Mouse (Mus musculus) kidney, postnatal 10 days (tissue): ENCODE results near the gene Tbx10.

Source experiments
- DNase-seq: peaks from one replicate; pipeline ENCODE4 v3.0.0; 2021; ENCODE audit warnings: mixed read lengths

Tbx10 gene

DNA sequence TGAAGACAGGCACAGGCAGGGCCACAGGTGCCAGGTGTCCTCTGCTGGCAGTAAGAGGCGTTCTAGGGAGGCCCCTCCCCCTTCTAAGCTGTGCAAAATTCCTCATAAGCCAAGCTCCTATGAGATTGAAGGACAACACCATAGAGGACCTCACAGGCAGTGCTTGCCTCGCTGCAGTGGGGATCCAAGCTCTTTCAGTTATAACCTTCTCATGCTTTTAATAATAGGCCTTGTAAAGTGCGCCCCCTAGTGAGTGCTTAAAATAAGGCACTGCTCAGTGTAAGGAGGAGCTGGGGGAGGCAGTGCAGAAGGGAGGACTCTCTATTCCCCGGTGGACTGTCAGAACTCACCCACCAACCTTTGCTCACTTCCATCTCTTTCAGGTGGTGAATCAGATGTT is 12.2 kb upstream of the Tbx10 start:
- peak; percentile 90 for DNase-seq

DNA sequence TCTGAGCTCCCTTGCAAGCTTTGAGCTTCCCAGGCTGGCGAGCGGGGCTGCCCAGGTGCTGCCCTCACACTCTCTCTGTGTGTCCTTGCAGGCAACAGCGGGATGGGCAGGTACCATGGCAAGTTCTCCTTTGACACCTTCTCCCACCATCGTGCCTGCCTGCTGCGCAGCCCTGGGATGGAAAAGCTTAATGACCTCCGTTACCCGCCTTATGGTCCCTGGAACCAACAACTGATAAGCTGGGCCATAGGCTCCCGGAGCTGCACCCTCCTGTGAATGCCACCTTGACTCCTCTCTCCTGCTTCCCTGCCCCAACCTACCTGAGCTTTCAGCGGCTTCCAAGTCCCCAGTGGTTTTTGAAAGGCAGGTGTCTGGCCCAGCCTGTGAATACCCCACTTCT is 11.6 kb upstream of the Tbx10 start:
- no peak for DNase-seq

DNA sequence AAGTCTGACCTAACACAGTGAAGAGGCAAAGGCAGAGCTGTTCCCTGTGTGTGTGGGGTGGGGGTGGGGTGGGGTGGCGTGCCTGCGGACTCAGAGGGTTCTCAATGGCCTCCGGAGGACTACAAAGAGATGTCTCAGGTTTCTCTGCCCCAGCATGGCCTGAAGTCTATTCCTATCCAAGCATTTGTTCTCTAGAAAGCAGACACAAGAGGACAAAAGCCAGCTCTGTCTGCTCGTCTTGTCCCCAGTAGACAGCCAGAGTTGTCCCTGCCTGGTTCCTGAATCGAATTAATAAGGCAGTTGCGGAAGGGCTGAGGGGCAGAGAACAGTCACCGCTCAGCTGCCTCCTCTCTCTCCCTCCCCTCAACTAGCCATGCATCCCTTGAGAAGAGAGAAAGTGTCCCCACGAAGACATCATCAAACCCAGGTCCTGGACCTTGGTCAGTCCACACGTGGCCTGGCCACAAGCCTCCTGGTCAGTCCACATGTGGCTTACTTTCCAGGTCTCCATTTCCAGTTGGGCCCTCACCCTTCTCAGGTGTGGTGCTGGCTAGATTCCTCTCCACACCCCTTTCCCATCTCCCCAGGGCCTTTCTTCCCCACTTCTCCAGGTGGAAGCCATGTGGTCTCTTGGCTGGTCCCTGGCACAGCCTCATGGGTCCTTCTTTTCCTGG is 8.9 kb upstream of the Tbx10 start:
- DNase-seq, result no peak

DNA sequence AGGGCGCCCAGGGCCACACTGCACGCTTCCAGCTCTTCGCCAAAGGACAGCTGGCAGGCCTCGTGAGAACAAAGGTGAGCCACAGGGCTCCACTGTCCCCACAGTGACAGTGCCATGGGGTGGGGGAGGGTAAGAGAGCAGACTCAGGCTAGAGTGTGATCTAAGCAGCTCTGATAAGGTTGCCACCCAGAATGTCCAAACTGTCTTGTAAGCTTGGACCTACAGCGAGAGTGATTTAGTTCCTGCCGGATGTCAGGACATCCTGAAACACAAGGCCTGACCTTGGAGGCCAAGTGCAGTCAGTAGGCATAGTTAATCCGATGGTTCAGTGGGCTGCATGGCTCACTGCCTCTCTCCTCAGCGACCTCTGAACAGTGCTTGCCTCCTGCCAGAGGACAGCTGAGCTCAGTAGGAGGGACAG is 7.3 kb upstream of the Tbx10 start:
- peak; percentile 76 for DNase-seq

DNA sequence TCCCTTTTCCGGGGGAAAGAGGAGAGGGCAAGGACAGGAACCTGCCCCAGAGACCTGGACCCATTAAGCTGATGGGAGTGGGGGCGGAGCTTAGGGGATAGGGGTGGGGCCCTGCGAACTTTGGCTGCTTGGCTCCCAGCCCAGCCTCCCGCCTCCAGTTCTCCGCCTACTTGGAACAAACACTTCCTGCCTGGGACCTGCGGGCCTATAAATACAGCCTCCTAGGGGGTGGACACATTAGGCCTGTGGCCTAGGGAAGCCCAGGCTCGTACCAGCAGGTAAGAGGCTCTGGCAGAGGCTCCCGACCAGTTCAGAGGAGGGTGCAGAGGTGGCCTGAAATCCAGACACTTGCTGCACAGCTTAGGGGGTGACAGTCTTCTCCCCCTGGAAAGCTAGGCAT is 6.2 kb upstream of the Tbx10 start, which contains the start of gene Acy3:
Gene Acy3 (plus strand): TSS at position 237 of the 400 bp plus-strand sequence.
- peak; percentile 97 for DNase-seq

DNA sequence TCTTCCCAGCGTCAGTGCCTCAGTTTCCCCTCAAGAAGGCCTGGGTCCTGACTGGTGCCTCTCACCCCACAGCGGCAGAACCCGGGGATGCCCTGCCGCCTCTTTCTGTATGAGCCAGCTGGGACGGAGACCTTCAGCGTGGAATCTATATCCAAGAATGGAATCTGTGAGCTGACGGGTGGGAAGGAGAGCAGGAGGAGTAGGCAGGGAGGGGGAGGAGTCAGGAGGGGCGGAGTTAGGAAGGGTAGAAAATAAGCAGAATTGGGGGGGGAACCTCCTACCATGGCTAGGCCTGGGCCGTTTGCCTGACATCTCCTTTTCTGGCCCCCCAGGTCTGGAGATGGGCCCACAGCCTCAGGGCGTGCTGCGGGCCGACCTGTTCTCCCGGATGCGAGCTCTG is 4.5 kb upstream of the Tbx10 start:
- DNase-seq, result no peak

DNA sequence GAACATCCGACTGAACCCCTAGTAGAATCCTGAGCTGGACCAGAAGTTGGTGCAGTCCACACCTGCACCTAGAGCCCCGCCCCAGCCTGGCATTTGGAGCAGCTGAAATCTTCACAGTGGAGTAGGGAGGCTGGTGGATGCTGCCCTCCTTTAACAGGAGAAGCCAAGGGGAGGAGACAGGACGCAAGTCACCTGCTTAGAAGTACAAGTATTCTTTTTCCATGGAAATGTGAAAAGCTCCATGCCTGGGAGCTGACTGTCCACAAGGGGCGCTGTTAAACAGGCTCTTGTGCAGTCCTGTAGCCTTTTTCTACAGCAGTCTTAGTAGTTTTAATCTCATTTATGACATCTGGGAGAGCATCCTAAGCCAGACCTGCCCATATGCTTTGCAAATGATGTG is 3.8 kb upstream of the Tbx10 start:
- no peak for DNase-seq

DNA sequence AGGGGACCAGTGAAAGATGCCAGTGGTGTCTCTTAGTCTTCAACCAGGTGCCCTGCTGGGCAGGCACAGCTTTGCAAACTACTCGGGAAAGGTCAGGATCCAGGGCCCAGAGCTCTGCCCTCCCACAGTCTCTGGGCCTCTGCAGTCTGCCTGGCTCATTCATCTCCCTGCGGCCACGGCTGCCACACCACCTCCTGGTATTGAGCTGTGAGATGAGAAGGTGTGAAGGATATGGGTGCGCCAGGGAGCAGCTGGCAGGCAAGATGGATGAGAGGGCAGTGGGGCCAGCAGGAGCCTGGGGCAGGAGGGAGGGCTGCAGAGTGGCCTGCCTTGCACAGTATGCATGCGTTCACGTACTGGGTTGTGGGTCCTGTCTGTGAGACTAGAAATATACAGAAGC is 1.7 kb upstream of the Tbx10 start:
- DNase-seq, result no peak

DNA sequence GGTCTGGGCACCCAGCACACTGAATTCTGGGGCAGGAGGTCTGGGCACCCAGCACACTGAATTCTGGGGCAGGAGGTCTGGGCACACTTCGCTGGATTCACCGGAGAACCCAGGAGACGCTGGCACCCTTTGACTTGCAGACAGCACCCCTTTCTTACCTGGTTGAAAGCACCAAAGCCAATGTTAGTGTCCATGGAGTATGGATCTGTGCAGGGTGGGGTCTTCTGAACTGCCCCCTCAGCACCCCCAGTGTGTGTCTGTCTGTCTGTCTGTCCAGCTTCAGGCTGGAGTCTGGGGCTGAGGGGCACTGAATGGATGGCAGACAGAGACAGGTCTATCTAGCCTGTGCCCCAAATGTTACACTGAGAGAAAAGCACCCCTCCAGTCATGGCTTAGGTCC is 990 bp upstream of the Tbx10 start:
- DNase-seq, result no peak

DNA sequence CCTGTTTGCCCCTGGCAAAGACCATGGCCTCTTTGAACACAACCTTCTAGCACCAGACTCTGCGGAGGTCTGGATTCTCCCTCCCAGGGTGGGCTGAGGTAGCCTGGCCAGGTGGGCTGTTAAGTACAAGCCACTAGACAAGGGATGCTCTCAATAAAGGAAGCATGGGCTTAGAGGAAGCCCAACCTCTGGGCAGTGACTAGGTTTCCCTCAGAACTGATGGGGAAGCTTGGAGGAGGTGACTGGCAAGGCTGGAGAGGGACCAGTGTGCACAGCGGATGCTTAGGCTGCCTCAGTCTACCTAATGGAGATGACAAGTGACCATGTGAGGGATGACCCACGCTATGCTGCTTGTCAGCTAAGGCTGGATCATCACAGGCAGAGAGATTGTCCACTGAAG is 586 bp upstream of the Tbx10 start:
- no peak for DNase-seq

DNA sequence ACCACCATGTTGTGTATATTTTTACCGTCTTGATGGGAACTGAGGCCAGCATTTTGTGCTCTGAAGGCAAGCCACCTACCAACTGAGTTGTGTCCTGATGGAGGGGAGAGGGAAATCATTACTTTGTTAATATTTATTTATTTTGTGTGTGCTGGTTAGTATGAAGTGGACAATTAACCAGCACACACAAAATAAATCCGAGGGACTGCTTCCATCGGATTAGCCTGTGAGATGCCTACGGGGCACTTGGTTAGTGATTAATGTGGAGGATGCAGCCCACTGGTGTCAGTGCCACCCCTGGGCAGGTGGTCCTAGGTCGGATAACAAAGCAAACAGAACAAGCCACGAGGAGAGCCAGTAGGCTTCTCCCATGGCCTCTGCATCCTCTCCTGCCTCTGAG is 2.4 kb downstream of the Tbx10 start:
- no peak for DNase-seq

DNA sequence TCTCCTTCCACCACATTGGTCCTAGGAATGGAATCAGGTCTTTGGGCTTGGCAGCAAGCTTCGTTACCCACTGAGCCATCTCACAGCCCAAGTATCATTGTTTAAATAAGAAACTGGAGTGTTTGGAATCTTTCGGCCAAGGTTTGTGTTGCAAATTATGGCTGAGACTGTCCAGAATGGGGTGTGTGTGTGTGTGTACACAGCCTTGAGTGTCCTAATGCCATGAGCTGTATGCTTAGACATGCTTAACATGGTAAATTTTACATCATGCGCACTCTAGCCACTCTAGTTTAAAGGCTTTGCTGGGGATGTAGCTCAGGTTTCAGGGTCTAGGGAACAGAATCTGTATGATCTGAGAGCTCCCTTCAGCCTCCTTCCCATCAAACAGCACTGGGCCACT is 3.0 kb downstream of the Tbx10 start:
- no peak for DNase-seq

DNA sequence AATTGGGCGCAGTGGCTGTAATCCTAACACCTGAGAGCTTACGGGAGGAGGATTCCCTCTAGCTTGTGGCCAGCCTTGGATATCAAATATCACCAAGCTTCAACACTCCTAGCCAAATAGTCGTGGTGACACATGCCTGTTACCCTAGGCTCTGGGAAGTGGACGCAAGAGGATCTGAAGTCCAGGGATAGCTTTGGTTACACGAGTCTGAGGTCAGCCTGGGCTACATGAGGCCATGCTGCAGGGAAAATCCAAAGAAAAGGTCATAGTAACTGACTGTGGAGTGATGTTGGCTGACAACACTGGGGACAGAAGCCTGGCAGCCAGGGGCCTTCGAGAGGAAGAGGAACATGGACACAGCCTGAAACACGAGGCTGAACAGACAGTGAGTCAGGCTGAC is 3.6 kb downstream of the Tbx10 start:
- DNase-seq, result no peak

DNA sequence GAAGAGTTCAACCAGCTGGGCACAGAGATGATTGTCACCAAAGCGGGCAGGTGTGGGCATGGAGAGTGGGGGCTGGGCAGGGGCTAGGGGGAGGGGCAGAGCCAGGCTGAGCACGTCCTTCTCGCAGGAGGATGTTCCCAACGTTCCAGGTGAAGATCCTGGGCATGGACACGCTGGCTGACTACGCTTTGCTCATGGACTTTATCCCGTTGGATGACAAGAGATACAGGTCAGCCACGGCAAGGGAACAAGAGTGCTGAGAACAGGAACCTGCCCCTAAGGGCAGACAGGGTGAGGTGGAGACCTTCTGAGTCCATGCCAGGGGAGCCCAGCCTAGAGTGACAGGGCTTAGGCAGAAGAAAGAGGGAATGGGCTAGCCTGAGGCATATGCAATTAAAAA is 4.2 kb downstream of the Tbx10 start:
- DNase-seq, result no peak

DNA sequence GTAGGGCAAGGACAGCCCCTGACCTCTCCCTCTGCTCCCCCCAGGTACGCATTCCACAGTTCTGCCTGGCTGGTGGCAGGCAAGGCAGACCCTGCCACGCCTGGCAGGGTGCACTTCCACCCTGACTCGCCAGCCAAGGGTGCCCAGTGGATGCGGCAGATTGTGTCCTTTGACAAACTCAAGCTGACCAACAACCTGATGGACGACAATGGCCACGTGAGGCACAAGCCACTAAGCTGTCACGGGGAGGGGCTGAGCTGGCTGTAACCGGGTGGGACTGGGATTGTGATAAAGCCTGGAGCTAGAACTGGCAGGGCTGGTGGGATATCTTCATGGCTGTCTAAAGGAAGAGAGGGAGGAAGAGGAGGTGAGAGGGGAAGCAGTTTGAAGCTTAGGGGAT is 4.7 kb downstream of the Tbx10 start:
- DNase-seq, result no peak

DNA sequence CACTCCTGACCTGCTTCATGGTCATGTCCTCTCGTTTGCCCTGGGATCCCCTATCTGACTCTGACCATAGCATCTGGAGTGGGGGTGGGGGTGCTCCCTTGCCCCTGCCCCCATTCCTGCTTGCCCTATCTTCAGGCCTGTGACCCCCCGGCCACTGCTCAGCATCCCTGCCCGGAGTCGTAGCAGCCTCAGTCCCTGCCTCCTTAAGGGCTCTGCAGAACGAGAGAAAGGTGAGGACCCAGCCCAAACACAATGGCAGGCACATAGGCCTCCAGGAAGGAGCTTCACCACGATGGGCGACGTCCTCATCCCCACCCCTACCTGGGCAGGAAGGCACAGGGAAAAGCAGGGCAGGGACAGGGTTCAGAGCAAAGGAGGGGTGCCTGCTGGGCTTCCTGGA is 5.8 kb downstream of the Tbx10 start:
- DNase-seq, result no peak

DNA sequence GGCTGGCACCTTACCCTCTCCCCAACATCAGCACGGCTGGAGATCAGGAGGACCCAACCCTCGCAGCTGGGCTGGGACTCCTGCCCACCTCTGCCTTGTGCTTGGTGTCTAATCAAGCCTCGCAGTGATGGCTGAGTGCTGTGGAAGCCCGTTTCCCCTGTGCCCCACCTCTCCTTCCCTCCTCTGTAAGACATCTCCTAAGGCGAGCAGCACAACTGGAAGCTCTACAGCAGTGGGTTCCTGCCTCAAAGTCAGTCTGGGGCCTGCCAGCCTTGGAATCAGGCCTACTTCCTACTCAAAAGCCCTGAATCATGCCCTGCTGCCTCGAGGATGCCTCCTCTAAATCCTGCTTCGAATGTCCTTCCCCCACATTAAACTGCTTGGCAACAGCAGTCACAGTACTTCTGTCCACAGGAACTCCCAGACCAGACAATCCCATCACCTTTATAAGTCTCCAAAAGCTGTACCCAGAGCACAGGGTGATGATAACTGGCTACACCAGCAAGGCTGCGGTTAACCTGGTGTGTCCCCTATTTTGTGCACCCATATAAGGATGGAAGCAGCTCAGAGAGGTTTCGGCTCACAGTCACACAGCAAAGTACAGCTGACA is 6.7 kb downstream of the Tbx10 start:
- DNase-seq, result no peak

DNA sequence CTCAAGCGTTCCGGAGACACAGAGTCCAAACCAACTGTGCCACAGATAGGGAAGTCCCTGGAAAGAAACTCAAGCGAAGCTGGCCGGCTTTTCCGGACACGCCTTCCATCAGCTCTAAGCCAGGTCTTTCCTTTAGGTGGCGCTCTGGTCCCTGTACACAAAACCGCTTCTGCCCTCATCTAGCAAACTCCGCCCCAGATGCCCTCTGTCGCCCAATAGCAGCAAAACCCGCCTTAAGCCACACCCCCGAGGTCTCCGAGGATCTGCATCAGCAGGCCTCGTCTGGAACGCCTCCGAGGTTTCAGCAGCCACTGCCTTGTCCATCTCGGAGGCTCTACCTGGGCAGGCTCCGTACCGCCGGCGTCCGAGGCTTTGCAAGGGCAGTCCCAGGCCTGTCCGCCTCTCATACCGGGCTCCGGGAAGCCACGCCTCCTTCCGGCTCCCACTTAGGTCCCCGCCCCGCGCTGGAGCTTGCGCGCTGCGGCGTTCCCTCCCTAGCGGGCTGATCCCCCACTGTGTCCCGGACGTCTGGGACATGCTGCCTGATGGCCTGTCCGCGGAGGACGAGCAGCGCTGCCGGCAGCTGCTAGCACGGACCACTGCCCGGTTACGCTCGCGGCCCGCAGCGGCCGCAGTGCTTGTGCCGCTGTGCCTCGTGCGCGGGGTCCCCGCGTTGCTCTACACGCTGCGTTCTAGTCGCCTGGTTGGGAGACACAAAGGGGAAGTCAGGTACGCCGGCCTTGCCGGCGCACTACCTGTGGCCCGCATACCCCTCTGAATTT is 7.8 kb downstream of the Tbx10 start, which contains the start of the genes Nudt8 and Gm49405:
Gene Nudt8 (plus strand): TSS at position 462 of the 782 bp plus-strand sequence.
Gene Gm49405 (plus strand): TSS at position 508 of the 782 bp plus-strand sequence.
- DNase-seq, result peak; percentile 98

DNA sequence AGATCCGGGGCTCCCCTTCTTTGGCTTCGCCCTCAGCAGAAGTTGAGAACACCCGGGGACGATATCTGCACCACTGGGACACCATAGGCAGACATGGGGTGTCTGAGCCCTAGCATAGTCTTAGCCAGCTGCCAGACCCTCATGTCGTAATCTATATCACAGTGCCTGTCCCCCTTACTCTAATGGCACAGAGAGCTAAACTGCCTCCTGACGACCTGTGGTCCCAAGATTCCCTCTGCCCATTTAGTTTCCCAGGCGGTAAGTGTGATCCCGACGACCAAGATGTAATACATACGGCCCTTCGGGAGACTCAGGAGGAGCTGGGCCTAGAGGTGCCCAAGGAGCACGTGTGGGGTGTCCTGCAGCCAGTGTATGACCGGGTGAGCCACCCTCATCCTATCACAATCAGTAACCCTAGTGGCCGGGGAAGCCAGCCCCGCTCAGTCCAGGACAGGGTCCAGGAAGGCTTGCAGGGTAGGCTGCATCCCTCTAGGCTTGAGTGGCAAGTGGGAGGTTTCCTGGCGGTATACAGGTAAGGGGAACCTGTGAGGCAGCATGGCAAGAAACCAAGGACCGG is 8.5 kb downstream of the Tbx10 start:
- DNase-seq, result no peak

DNA sequence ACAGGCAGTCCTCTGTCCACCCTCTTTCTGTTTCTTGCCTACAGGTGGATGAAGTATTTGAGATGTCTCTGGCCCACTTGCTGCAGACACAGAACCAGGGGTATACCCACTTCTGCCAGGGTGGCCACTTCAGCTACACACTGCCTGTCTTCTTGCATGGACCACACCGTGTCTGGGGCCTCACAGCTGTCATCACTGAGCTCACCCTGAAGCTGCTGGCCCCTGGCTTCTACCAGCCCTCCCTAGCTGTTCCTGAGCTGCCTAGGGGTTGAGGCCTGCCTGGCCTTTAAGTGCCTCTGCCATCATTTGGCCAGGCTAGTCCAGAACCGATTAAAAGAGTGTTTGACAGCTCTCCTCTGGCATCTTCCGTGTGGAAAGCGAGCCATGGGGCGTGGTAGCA is 9.2 kb downstream of the Tbx10 start:
- DNase-seq, result no peak

DNA sequence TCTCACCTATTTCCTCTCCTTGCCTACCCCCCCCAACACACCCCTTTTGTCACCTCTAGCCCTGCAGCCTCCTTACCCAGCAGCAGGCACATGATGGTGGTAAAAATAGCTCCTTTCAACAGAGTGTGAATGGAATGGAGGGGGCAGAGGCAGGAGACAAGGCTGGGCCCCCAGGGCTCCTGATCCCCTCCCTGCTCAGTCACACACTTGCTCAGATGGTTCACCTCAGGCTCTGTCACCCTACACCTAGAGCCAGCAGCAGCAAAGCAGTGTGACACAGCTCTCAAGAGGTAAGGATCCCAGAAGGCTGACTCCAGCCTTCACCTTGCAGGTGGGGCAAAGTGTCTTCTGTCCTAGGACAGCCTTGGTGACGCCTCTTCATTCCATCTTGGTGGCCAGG is 10.6 kb downstream of the Tbx10 start, which contains the start of gene Doc2g:
Gene Doc2g (plus strand): TSS at position 202 of the 400 bp plus-strand sequence.
- DNase-seq, result no peak

DNA sequence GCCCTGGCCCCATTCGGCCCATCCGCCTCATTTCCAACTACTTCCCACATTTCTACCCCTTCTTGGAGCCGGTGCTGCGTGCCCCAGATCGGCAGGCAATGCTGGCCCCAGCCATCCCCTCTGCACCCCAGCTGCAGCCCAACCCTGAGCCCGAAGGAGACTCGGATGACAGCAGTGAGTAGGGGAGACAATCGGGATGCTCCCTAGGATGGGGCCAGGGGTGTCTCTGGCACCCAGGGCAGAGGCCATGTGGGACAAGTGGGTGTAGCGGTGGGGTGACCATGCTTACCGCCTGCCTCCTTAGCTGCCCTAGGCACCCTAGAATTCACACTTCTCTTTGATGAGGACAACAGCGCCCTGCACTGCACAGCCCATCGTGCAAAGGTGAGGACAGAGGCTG is 11.1 kb downstream of the Tbx10 start:
- no peak for DNase-seq

DNA sequence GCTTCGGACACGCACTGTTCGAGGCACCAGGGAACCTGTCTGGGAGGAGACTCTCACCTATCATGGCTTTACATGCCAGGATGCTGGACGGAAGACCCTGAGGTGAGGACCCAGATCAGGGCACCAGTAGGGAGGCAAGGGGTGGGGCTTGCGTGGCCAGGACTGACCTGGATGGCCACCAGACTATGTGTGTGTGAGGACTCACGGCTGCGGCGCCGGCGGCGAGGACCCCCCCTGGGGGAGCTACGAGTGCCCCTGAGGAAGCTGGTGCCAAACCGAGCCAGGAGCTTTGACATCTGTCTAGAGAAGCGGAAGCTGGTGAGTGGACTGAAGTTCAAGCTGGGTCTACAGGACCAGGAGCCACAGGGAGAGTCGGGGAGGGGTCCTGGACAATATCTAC is 11.8 kb downstream of the Tbx10 start:
- DNase-seq, result no peak

DNA sequence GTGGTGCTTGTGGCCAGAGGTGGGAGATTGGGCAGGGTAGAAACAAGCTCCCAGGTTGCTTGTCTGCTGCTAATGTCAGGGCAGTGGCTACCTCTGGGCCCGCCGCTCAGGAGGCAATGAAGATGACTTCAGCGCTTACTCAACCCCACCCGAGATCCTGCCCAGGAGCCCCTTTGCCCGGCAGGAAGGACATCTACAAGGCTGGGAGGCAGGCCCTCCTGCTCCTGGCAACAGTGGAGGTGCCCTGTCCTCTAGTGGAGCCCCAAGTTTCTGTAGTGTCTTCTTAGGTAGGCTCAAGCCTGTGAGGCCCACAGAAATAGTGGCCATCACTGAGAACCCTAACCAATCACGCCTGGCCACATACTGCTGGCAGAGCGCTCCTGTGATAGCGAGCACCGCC is 12.5 kb downstream of the Tbx10 start:
- no peak for DNase-seq
